In the genomic region with DNA sequence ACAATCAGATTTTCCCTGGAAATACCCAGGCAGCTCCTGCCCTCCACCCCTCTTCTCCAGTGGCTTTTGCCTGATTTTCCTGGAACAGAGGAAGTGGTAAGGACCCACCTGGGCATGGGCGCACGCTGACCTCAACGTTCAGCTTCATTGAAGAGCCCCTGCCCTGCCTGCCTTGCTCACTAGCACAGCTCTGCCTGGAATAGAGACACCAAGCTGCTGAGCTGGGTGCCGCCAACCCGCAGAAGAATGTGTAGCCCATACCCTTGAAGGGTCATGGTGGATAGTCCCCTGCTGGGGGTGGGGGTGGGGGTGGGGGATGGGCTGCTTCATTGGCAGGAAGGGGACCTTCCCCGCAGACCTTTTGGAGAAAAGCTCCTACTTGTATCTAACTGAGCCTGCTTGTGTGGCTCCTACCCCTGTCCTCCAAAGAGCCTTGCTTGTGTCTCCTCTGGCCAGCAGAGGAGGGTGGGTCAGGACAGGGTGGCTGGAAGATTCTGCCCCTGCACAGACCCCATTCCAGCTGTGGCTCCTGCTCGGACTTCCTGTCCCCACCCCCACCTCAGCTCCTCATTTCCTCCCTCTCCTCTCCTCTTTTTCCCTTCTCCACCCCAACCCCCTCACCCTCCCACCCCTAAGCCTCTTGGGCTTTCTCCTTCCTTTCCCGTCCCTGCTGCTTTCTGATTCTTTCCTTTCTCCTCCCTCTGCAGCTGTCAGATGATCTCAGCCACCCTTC, we compare ENCODE assay signal across 13 mouse cellular contexts. TPM values are rescaled to one million over a fixed set of nuclear protein-coding genes. Genes with fewer than 3 reads are reported as not detected.
A peak's percentile ranks its signal among the peaks of the same experiment; 100 is the strongest.
DNase-seq lines count a peak whose midpoint lies in the region; ATAC-seq and TF ChIP-seq lines count a peak whose summit lies in the region.
"Had no signal": no experiment of that assay in that cellular context is flagged by ENCODE, and none has a peak within 500 bp of the region (broad histone marks: within the 10 kb centered on the region; RNA-seq: fewer than 3 reads in every experiment).

No protein-coding gene starts in this region.

- WGBS in kidney, adult 2 months: 34% methylated on average over 8 of the region's 8 CpGs
- 38% methylated on average over 8 of the region's 8 CpGs for WGBS in embryonic facial prominence, embryonic 10.5 days
- WGBS in limb, embryonic 14.5 days: 36% methylated on average over 8 of the region's 8 CpGs

- ATAC-seq in limb, embryonic 14.5 days (ENCODE audit: low FRiP score, low read depth): peak; percentile 20; the same call in 1 of the 2 replicates
- ATAC-seq: liver, embryonic 12.5 days had no signal

- no peak overlapping the region for H3K4me2 ChIP-seq in limb, embryonic 14.5 days (replicated peaks; ENCODE audit: low read depth, low read length, severe bottlenecking)
- H3K4me2 ChIP-seq: embryonic facial prominence, embryonic 12.5 days; liver, embryonic 12.5 days had no signal

- H3K27me3 ChIP-seq in kidney, adult 2 months (replicated peaks; ENCODE audit: control insufficient read depth, insufficient read depth, low read length): no peaks in the 10 kb centered on the region
- no peaks in the 10 kb centered on the region for H3K27me3 ChIP-seq in embryonic facial prominence, embryonic 10.5 days (replicated peaks; ENCODE audit: low read depth, poor library complexity, severe bottlenecking)
- no peaks in the 10 kb centered on the region for H3K27me3 ChIP-seq in limb, embryonic 14.5 days (ENCODE audit: control insufficient read depth, insufficient read depth, low read length)
- H3K27me3 ChIP-seq: embryonic facial prominence, embryonic 12.5 days had no signal

- TF ChIP-seq CTCF in kidney, adult 2 months (conservative IDR thresholded peaks at IDR 0.05; ENCODE audit: insufficient read depth, insufficient read length, low read depth, low read length): no peak

- no peaks in the 10 kb centered on the region for H3K36me3 ChIP-seq in kidney, adult 2 months (ENCODE audit: control insufficient read depth, insufficient read depth, low read length)
- no peaks in the 10 kb centered on the region for H3K36me3 ChIP-seq in embryonic facial prominence, embryonic 10.5 days (replicated peaks)
- H3K36me3 ChIP-seq in limb, embryonic 14.5 days (ENCODE audit: control insufficient read depth, insufficient read depth, low read length): no peaks in the 10 kb centered on the region
- H3K36me3 ChIP-seq: embryonic facial prominence, embryonic 12.5 days; liver, embryonic 12.5 days had no signal

- no peak overlapping the region for H3K4me3 ChIP-seq in kidney, adult 2 months (ENCODE audit: insufficient read depth, low read depth, low read length)
- H3K4me3 ChIP-seq in embryonic facial prominence, embryonic 10.5 days: no peak overlapping the region
- H3K4me3 ChIP-seq in limb, embryonic 14.5 days (replicated peaks; ENCODE audit: low read length): no peak overlapping the region
- H3K4me3 ChIP-seq: embryonic facial prominence, embryonic 12.5 days; liver, embryonic 12.5 days had no signal

- peak; percentile 86 for DNase-seq in heart, adult 11 months
- DNase-seq in heart, adult 8-10 months (ENCODE audit: low spot score): no peak
- DNase-seq in kidney, postnatal 4 days: peak; percentile 21 to 41
- no peak for DNase-seq in kidney, adult 2 months
- DNase-seq in embryonic facial prominence, embryonic 10.5 days (ENCODE audit: low spot score): peak; percentile 26
- no peak for DNase-seq in limb, embryonic 14.5 days (ENCODE audit: low spot score)
- DNase-seq in urinary bladder, adult 2 months (ENCODE audit: low spot score): no peak
- no peak for DNase-seq in cerebellum, postnatal 25 days
- DNase-seq: adrenal gland, postnatal 25 days; cerebellum, adult 11-12 months; midbrain, embryonic 14.5 days had no signal

- H3K4me1 ChIP-seq in kidney, adult 2 months (ENCODE audit: control insufficient read depth, insufficient read depth, low read length): 0 out of 2 replicates have a peak, but pooled peaks cover 3% of the 10 kb centered on the region
- H3K4me1 ChIP-seq in embryonic facial prominence, embryonic 10.5 days: peaks cover 37% of the 10 kb centered on the region
- H3K4me1 ChIP-seq in limb, embryonic 14.5 days (ENCODE audit: control insufficient read depth, insufficient read depth, low read length): peaks cover 13% of the 10 kb centered on the region

- no peaks in the 10 kb centered on the region for H3K9me3 ChIP-seq in embryonic facial prominence, embryonic 10.5 days
- H3K9me3 ChIP-seq in limb, embryonic 14.5 days (ENCODE audit: control insufficient read depth, low read length): no peaks in the 10 kb centered on the region
- H3K9me3 ChIP-seq: embryonic facial prominence, embryonic 12.5 days; liver, embryonic 12.5 days had no signal

- no peak overlapping the region for H3K27ac ChIP-seq in kidney, adult 2 months (ENCODE audit: insufficient read depth, low read depth, low read length)
- peak overlapping the region; percentile 77 for H3K27ac ChIP-seq in embryonic facial prominence, embryonic 10.5 days (replicated peaks)
- H3K27ac ChIP-seq in limb, embryonic 14.5 days (replicated peaks; ENCODE audit: low read depth, low read length): no peak overlapping the region
- H3K27ac ChIP-seq: embryonic facial prominence, embryonic 12.5 days had no signal

- no peak for TF ChIP-seq POLR2A in kidney, adult 2 months (IDR thresholded peaks at IDR 0.05; ENCODE audit: low read depth, low read length)
- no peak for TF ChIP-seq POLR2A in limb, embryonic 14.5 days (IDR thresholded peaks at IDR 0.05; ENCODE audit: borderline replicate concordance, extremely low read depth, insufficient read depth, insufficient read length)

- H3K9ac ChIP-seq in limb, embryonic 14.5 days (ENCODE audit: low read depth, low read length, severe bottlenecking): peak overlapping the region; percentile 18; the same call in 1 of the 2 replicates
- H3K9ac ChIP-seq: embryonic facial prominence, embryonic 12.5 days; liver, embryonic 12.5 days had no signal

RNA-seq across cellular contexts. Expression of a gene that starts 39.3 kb away (rescaled TPM):
- total RNA-seq in heart, adult 8-10 months (2022): 10 to 100 TPM; 19.8 to 24.3 (median 20.8) TPM
- polyA plus RNA-seq in kidney, adult 2 months (2012; rRNA removed): 35.7 and 41.2 TPM in 2 replicates
- 141 and 148 TPM in 2 replicates for polyA plus RNA-seq in embryonic facial prominence, embryonic 10.5 days (2016; fragmentation: Nextera tagmentation; extraction: Ambion mirVana)
- polyA plus RNA-seq in limb, embryonic 14.5 days (2012; rRNA removed): 154 and 161 TPM in 2 replicates
- polyA plus RNA-seq in limb, embryonic 14.5 days (2014; fragmentation: Nextera tagmentation; extraction: Ambion mirVana): 158 and 168 TPM in 2 replicates
- 62.3 and 86.8 TPM in 2 replicates for polyA plus RNA-seq in urinary bladder, adult 2 months (2012; rRNA removed)

RNA-seq across cellular contexts. Expression of a gene that starts 43.3 kb away (rescaled TPM):
- 10 to 100 TPM; 57.6 to 63.2 (median 58.0) TPM for total RNA-seq in heart, adult 8-10 months (2022)
- 5.3 and 5.6 TPM in 2 replicates for polyA plus RNA-seq in kidney, adult 2 months (2012; rRNA removed)
- polyA plus RNA-seq in embryonic facial prominence, embryonic 10.5 days (2016; fragmentation: Nextera tagmentation; extraction: Ambion mirVana): 11.3 and 12.5 TPM in 2 replicates
- 12.6 and 16.9 TPM in 2 replicates for polyA plus RNA-seq in limb, embryonic 14.5 days (2012; rRNA removed)
- polyA plus RNA-seq in limb, embryonic 14.5 days (2014; fragmentation: Nextera tagmentation; extraction: Ambion mirVana): 10.5 and 11.8 TPM in 2 replicates
- 17.1 and 27.3 TPM in 2 replicates for polyA plus RNA-seq in urinary bladder, adult 2 months (2012; rRNA removed)

Comparison
In these comparisons a context has a peak if more than half of its experiments do, and no peak if none do; other contexts are left out.
1. DNase-seq: peak in heart, adult 11 months (single experiment), kidney, postnatal 4 days (2 of 2) and embryonic facial prominence, embryonic 10.5 days (single experiment); none in heart, adult 8-10 months (single experiment), kidney, adult 2 months (single experiment), limb, embryonic 14.5 days (single experiment), urinary bladder, adult 2 months (single experiment) and cerebellum, postnatal 25 days (0 of 2).